Mouse (Mus musculus) megakaryocyte progenitor cell, adult 5-6 weeks (primary cell): ENCODE measurements around the gene Nus1. TPM values are rescaled to one million over a fixed set of nuclear protein-coding genes. Genes with fewer than 3 reads are reported as not detected.

Experiments
- ATAC-seq: replicated peaks from 2 replicates; pipeline ENCODE4 v1.8.0; 2016; ENCODE audit warnings: mild to moderate bottlenecking, moderate TSS enrichment, inconsistent platforms; ENCODE audit not compliant: poor library complexity
- total RNA-seq, 2 experiments: library from RNA; stranded (forward) in 1 of 2; stranded (reverse) in 1 of 2; fragments of 157-497, 149-512 nt in 1 of 2; fragments of 200-1000 nt in 1 of 2; gene quantifications; 2 replicates each; pipeline versions ENCODE4 v1.2.3 to v1.2.4; 2015 to 2017

Gene Nus1
- total RNA-seq, 2 experiments from 2014 or later = 26.8 to 33.7 TPM

DNA sequence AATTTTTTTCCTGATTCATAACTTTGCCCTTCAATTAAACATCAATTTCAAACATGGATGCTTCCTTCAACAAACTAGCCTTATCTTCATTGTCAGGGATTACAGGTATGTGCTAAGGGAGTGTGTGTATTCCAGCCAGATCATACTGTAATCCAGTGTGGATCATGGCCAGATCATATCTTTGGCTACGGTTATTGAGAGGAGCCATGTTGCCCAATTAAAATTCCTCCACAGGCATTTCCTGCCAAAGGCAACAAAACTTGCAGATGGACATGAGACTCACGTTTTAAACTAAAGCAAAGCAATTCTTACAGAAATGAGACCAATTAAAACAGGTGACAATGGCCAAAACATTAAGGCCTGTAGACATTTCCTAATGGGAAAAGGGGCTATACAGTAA is 889 bp upstream of the Nus1 start:
- ATAC-seq = no peak

- peak; percentile 21 for ATAC-seq
Measured at GRCm38 (mm10) chr10:52417998-52418860, 882 bp downstream of the Nus1 start.

- no peak for ATAC-seq
Measured at GRCm38 (mm10) chr10:52418931-52419330, 1.6 kb downstream of the Nus1 start.

GRCm38 (mm10) chr10:52419402-52419801 is 2.1 kb downstream of the Nus1 start:
- no peak for ATAC-seq

GRCm38 (mm10) chr10:52420526-52420925 is 3.2 kb downstream of the Nus1 start:
- no peak for ATAC-seq

DNA sequence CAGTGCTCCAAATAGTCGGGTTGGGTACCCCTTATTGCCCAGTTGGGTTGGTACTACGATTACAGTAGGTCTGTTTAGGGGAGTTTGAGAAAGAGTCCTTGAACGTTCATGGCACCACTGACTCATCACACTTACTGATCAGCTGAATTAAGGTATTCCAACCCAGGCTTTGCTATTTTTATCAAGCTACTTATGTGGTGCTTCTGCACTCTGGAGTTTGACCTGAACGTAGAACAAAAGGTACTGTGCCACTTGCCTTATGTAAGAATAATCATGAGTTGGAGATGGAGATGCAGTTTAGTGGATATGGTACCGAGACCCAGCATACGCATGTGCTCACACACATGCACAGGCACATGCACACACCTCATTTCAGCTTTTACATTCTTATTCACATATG is 4.4 kb downstream of the Nus1 start:
- no peak for ATAC-seq

GRCm38 (mm10) chr10:52423097-52423496 is 5.8 kb downstream of the Nus1 start:
- peak; percentile 75 for ATAC-seq

DNA sequence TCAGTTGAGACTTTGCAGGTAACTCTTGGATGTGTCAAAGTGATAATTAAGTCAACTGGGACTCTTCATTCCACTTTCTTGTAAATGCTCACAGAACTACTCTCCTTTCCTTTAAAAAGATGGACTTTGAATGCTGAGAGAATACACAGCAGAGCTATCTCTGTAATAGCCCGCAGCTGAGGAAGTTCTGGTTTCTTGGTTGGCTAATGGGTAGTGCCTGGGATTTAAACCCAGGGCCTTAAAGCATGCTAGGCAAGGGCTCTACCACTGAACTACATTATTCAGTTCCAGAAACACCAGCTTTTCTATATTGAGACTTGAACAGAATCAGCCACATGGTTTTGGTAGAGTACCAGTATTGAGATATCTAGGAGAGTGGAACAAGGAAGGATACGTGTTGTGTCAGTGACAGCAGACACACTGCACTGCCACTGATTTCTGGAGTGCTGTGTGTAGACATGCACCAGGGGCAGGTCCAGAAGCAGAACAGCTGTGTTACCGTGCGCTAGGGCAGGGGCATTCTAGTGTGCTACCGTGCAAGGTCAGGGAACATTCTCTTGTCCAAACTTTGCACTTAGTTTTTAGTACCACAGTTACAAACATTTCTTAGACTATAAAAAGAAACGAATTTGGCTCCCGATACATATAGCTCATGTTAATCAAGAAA is 9.1 kb downstream of the Nus1 start:
- ATAC-seq = no peak; the same call in 1 of the 2 replicates

DNA sequence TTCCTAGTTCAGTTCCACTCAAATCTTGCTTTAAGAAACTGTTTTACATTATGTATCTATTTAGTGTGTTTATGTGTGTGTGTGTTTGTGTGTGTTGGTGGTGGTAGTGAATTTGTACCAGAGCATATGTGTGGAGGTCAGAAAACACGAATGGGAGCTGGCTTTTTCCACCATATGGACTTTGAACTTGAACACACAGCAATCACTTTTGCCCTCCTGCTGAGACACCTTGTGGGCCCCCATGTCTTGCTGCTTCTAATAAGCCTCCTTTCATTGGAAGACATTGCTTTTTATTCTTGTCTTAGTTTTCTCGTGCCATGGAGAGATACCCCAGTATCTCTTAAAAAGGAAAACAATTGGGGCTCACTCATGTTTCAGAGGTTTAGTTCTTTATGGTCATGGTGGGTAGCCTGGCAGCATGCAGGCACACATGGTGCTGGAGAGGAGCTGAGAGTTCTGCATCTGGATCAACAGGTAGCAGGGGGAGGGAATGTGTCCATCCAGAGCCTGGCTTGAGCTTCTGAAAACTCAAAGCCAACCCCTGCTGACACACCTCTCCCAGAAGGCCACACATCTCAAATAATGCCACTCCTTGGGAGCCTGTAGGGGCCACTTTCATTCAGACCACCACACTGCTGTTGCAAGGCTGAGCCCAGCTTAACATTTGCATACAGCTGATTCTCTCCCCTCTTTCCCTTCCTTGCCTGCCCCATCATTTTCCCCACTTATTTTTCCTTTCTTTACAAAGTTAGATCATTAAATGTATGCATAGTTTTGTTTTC is 10.5 kb downstream of the Nus1 start:
- ATAC-seq = no peak

DNA sequence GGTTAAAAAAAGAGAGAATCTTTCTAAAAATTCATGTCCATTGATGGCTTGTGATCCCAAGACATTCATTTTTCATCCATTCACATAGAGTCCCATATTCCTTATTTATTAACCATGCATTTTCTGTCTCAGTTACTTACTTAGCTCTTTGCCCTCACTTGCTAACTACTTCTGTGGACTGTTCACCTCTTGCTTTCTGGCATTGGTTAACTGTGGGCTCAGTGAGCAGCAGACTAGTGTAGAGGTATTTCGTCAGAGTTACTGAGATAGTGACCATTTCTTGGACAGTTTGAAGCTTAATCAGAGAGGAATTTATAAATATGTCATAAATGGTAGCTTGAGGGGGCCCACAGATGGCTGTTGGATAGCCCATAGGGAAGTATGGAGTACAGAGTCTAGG is 13.6 kb downstream of the Nus1 start:
- no peak for ATAC-seq

GRCm38 (mm10) chr10:52434836-52435235 is 17.5 kb downstream of the Nus1 start:
- ATAC-seq = no peak

- no peak for ATAC-seq
Measured at GRCm38 (mm10) chr10:52460614-52461013, 43.3 kb downstream of the Nus1 start.

GRCm38 (mm10) chr10:52463941-52464739 is 46.8 kb downstream of the Nus1 start:
- ATAC-seq = no peak

DNA sequence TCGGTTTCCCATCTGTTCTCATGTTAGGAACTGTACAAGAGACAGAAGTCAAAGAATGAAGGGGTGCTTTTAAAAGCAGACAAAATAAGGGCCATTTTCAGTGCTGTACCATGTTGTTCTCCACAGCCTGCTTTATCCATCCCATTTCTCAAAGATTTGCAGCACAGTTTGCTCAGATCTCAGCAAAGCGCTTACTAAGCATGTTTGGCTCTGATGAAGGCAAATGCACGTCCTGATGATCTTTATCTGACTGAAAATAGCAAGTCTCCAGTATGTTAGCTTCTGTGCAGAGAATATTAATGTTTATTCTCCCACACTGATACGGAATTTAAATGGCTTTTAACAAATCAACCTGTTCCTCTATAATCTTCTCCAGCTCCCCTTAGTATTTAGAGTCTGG is 54.2 kb downstream of the Nus1 start:
- ATAC-seq = no peak

Other genes with a start within 250 kb of the Nus1 start
- gene Ros1, start 222.3 kb upstream of the Nus1 start, total RNA-seq (2015) = not detected in 2 replicates
- not detected in 2 replicates for gene Ros1, start 222.3 kb upstream of the Nus1 start, total RNA-seq (2017)
- gene Dcbld1, start 183.9 kb upstream of the Nus1 start, total RNA-seq (2015) = 0.07 and 0.30 TPM in 2 replicates
- gene Dcbld1, start 183.9 kb upstream of the Nus1 start, total RNA-seq (2017) = 0.08 and 0.41 TPM in 2 replicates
- gene Gm26741, start 58.8 kb upstream of the Nus1 start, total RNA-seq (2015) = not detected in 2 replicates
- gene Gm26741, start 58.8 kb upstream of the Nus1 start, total RNA-seq (2017) = not detected in 2 replicates
- gene Gopc, start 35.4 kb upstream of the Nus1 start, total RNA-seq (2015) = 14.5 and 17.4 TPM in 2 replicates
- 16.3 and 17.2 TPM in 2 replicates for gene Gopc, start 35.4 kb upstream of the Nus1 start, total RNA-seq (2017)
- not detected in 2 replicates for gene Nepn, start 28.6 kb upstream of the Nus1 start, total RNA-seq (2015)
- gene Nepn, start 28.6 kb upstream of the Nus1 start, total RNA-seq (2017) = not detected in 2 replicates